Comparison of ENCODE assay signal across 10 mouse cellular contexts in genomic region chr9:58567682-58568081, GRCm38 (mm10). TPM values are rescaled to one million over a fixed set of nuclear protein-coding genes. Genes with fewer than 3 reads are reported as not detected.
A peak's percentile ranks its signal among the peaks of the same experiment; 100 is the strongest.
DNase-seq lines count a peak whose midpoint lies in the region; ATAC-seq and TF ChIP-seq lines count a peak whose summit lies in the region.
"Had no signal": no experiment of that assay in that cellular context is flagged by ENCODE, and none has a peak within 500 bp of the region (broad histone marks: within the 10 kb centered on the region; RNA-seq: fewer than 3 reads in every experiment).

No protein-coding gene starts in this region.

- no peak overlapping the region for H3K9ac ChIP-seq in midbrain, embryonic 14.5 days (replicated peaks; ENCODE audit: low read length)
- no peak overlapping the region for H3K9ac ChIP-seq in midbrain, embryonic 16.5 days (ENCODE audit: low read depth, low read length)
- H3K9ac ChIP-seq: embryonic facial prominence, embryonic 12.5 days had no signal

- no peaks in the 10 kb centered on the region for H3K9me3 ChIP-seq in midbrain, embryonic 14.5 days (ENCODE audit: control insufficient read depth, low read length)
- H3K9me3 ChIP-seq in midbrain, embryonic 16.5 days (replicated peaks; ENCODE audit: control insufficient read depth, low read length, poor library complexity, severe bottlenecking), result no peaks in the 10 kb centered on the region
- H3K9me3 ChIP-seq: embryonic facial prominence, embryonic 12.5 days; heart, embryonic 10.5 days had no signal

- no peaks in the 10 kb centered on the region for H3K4me1 ChIP-seq in midbrain, embryonic 14.5 days (ENCODE audit: control insufficient read depth, insufficient read depth, low read length)
- H3K4me1 ChIP-seq in midbrain, embryonic 16.5 days (ENCODE audit: control insufficient read depth, insufficient read depth, low read length), result no peaks in the 10 kb centered on the region
- H3K4me1 ChIP-seq: embryonic facial prominence, embryonic 12.5 days; heart, embryonic 10.5 days had no signal

- DNase-seq in gastrocnemius, adult 2 months, result no peak
- DNase-seq in gastrocnemius, postnatal 25 days, result no peak
- DNase-seq in midbrain, embryonic 14.5 days, result peak; percentile 50
- peak; percentile 47 for DNase-seq in embryo, embryonic 11 days
- DNase-seq in thymus, postnatal 0 days (ENCODE audit: low spot score), result peak; percentile 58
- DNase-seq in left cerebral cortex, adult 8-10 months (ENCODE audit: low spot score in 2 of 2), result no peak
- DNase-seq in right cerebral cortex, postnatal 36 days (ENCODE audit: low spot score in 2 of 2), result no peak

- no peak for ATAC-seq in midbrain, embryonic 14.5 days (ENCODE audit: low FRiP score, low TSS enrichment)
- no peak for ATAC-seq in midbrain, embryonic 16.5 days

- TF ChIP-seq CTCF in gastrocnemius, adult 2 months (IDR thresholded peaks at IDR 0.05), result peak; percentile 53

- no peak overlapping the region for H3K4me2 ChIP-seq in midbrain, embryonic 14.5 days (ENCODE audit: low read length)
- H3K4me2 ChIP-seq in midbrain, embryonic 16.5 days (ENCODE audit: low read length), result no peak overlapping the region
- H3K4me2 ChIP-seq: embryonic facial prominence, embryonic 12.5 days had no signal

- no peak overlapping the region for H3K27ac ChIP-seq in gastrocnemius, adult 2 months
- H3K27ac ChIP-seq in midbrain, embryonic 14.5 days (replicated peaks; ENCODE audit: low read depth, low read length), result no peak overlapping the region
- no peak overlapping the region for H3K27ac ChIP-seq in midbrain, embryonic 16.5 days (ENCODE audit: low read length)
- H3K27ac ChIP-seq: embryonic facial prominence, embryonic 12.5 days; heart, embryonic 10.5 days had no signal

- H3K36me3 ChIP-seq in midbrain, embryonic 14.5 days (ENCODE audit: control insufficient read depth, insufficient read depth, low read length), result no peaks in the 10 kb centered on the region
- no peaks in the 10 kb centered on the region for H3K36me3 ChIP-seq in midbrain, embryonic 16.5 days (ENCODE audit: control insufficient read depth, insufficient read depth, low read length)
- H3K36me3 ChIP-seq: embryonic facial prominence, embryonic 12.5 days; heart, embryonic 10.5 days had no signal

- intact Hi-C loops in gastrocnemius, adult 2 months (cut with DNase I), result no loop called here

- H3K4me3 ChIP-seq in gastrocnemius, adult 2 months, result no peak overlapping the region
- H3K4me3 ChIP-seq in midbrain, embryonic 14.5 days (replicated peaks; ENCODE audit: low read depth, low read length), result no peak overlapping the region
- H3K4me3 ChIP-seq in midbrain, embryonic 16.5 days (ENCODE audit: low read depth, low read length), result no peak overlapping the region
- H3K4me3 ChIP-seq: embryonic facial prominence, embryonic 12.5 days; heart, embryonic 10.5 days had no signal

- H3K27me3 ChIP-seq in midbrain, embryonic 14.5 days (ENCODE audit: control insufficient read depth, insufficient read depth, low read length), result no peaks in the 10 kb centered on the region
- H3K27me3 ChIP-seq in midbrain, embryonic 16.5 days (ENCODE audit: control insufficient read depth, insufficient read depth, low read depth, low read length), result no peaks in the 10 kb centered on the region
- H3K27me3 ChIP-seq: embryonic facial prominence, embryonic 12.5 days had no signal

RNA-seq across cellular contexts. Expression of gene Cd276, which starts 12.4 kb away (rescaled TPM):
- total RNA-seq in gastrocnemius, adult 2 months (2021), result 10 to 100 TPM in 1 of 2 experiments, 1 to 10 TPM in 1; 9.2 to 10.2 TPM
- 10 to 100 TPM; 10.1 TPM for total RNA-seq in gastrocnemius, postnatal 25 days (2021)
- 33.2 and 38.1 TPM in 2 replicates for polyA plus RNA-seq in midbrain, embryonic 14.5 days (2014; fragmentation: Nextera tagmentation; extraction: Ambion mirVana)
- 28.9 and 30.9 TPM in 2 replicates for polyA plus RNA-seq in midbrain, embryonic 16.5 days (2015; fragmentation: Nextera tagmentation; extraction: Ambion mirVana)
- 2.6 and 2.9 TPM in 2 replicates for polyA plus RNA-seq in thymus, postnatal 0 days (2015; fragmentation: Nextera tagmentation; extraction: Ambion mirVana)
- total RNA-seq in left cerebral cortex, adult 8-10 months (2022), result 1 to 10 TPM; 7.8 to 9.5 (median 8.7) TPM

RNA-seq across cellular contexts. Expression of gene Nptn, which starts 14.4 kb away (rescaled TPM):
- 100 to 1,000 TPM; 102 to 114 TPM for total RNA-seq in gastrocnemius, adult 2 months (2021)
- 10 to 100 TPM; 92.9 to 99.0 TPM for total RNA-seq in gastrocnemius, postnatal 25 days (2021)
- 179 and 180 TPM in 2 replicates for polyA plus RNA-seq in midbrain, embryonic 14.5 days (2014; fragmentation: Nextera tagmentation; extraction: Ambion mirVana)
- polyA plus RNA-seq in midbrain, embryonic 16.5 days (2015; fragmentation: Nextera tagmentation; extraction: Ambion mirVana), result 174 and 197 TPM in 2 replicates
- 88.2 and 96.4 TPM in 2 replicates for polyA plus RNA-seq in thymus, postnatal 0 days (2015; fragmentation: Nextera tagmentation; extraction: Ambion mirVana)
- total RNA-seq in left cerebral cortex, adult 8-10 months (2022), result 100 to 1,000 TPM; 856 to 995 (median 934) TPM

Comparison
In these comparisons a context has a peak if more than half of its experiments do, and no peak if none do; other contexts are left out.
1. DNase-seq: peak in midbrain, embryonic 14.5 days (single experiment), embryo, embryonic 11 days (single experiment) and thymus, postnatal 0 days (single experiment); none in gastrocnemius, adult 2 months (single experiment), gastrocnemius, postnatal 25 days (single experiment), left cerebral cortex, adult 8-10 months (0 of 2) and right cerebral cortex, postnatal 36 days (0 of 2).
2. RNA of gene Nptn, which starts 14.4 kb away (total RNA-seq): 856 to 995 TPM in left cerebral cortex, adult 8-10 months; 102 to 114 TPM in gastrocnemius, adult 2 months and 92.9 to 99.0 TPM in gastrocnemius, postnatal 25 days; every median in the first group is over 4 times any median in the second.